Mouse (Mus musculus): Measurements from ENCODE around the gene Cryga. TPM values are rescaled to one million over a fixed set of nuclear protein-coding genes. Genes with fewer than 3 reads are reported as not detected.
"Not testable (repeated sequence)": the region's sequence is repeated elsewhere in the genome, so short reads cannot be mapped to it uniquely, and the experiment has no call there.

The Cryga gene
- total RNA-seq, 2 experiments from 2014 or later: not detected

GRCm38 (mm10) chr1:65096953-65097352 is 6.2 kb downstream of the Cryga start:
- DNase-seq: no peak
- intact Hi-C loops (cut with DNase I): no loop called here

- no peak for DNase-seq
- intact Hi-C loops (cut with DNase I): no loop called here
These were observed 11.6 kb downstream of the Cryga start for GRCm38 (mm10) chr1:65091566-65091965.

- intact Hi-C loops (cut with DNase I): no loop called here
- DNase-seq: no peak
These were observed 12.8 kb downstream of the Cryga start for GRCm38 (mm10) chr1:65090370-65090769.

- DNase-seq: no peak
- intact Hi-C loops (cut with DNase I): no loop called here
These were observed 14.4 kb downstream of the Cryga start for GRCm38 (mm10) chr1:65088567-65089356.

GRCm38 (mm10) chr1:65082188-65082587 is 21.0 kb downstream of the Cryga start, which contains the start of gene Crygb:
Gene Crygb (minus strand): TSS chr1:65082288.
- intact Hi-C loops (cut with DNase I): no loop called here
- no peak for DNase-seq

GRCm38 (mm10) chr1:65075607-65076006 is 27.6 kb downstream of the Cryga start:
- no peak for DNase-seq
- intact Hi-C loops (cut with DNase I): no loop called here

- intact Hi-C loops (cut with DNase I): no loop called here
- no peak for DNase-seq
These were observed 29.6 kb downstream of the Cryga start, which contains the start of gene Crygc for GRCm38 (mm10) chr1:65073589-65073988. Gene Crygc (minus strand): TSS chr1:65073689.

- intact Hi-C loops (cut with DNase I): no loop called here
- DNase-seq: no peak
These were observed 35.3 kb downstream of the Cryga start for GRCm38 (mm10) chr1:65067842-65068241.

GRCm38 (mm10) chr1:65064201-65064600 is 39.0 kb downstream of the Cryga start:
- intact Hi-C loops (cut with DNase I): no loop called here
- no peak for DNase-seq

GRCm38 (mm10) chr1:65063352-65063751 is 39.8 kb downstream of the Cryga start, which contains the start of gene Crygd:
Gene Crygd (minus strand): TSS chr1:65063452.
- intact Hi-C loops (cut with DNase I): no loop called here
- no peak for DNase-seq

GRCm38 (mm10) chr1:65052140-65052539 is 51.0 kb downstream of the Cryga start:
- no peak for DNase-seq
- intact Hi-C loops (cut with DNase I): no loop called here

- no peak for DNase-seq
- intact Hi-C loops (cut with DNase I): no loop called here
These were observed 51.5 kb downstream of the Cryga start for GRCm38 (mm10) chr1:65051696-65052095.

GRCm38 (mm10) chr1:65050952-65051351 is 52.2 kb downstream of the Cryga start, which contains the start of gene Cryge:
Gene Cryge (minus strand): TSS chr1:65051149.
- intact Hi-C loops (cut with DNase I); DNase-seq: not testable (repeated sequence)

Other genes with a start within 250 kb of the Cryga start
- 10 to 100 TPM in 1 of 2 experiments, 1 to 10 TPM in 1; 6.8 to 10.8 TPM for gene Plekhm3, start 146.5 kb downstream of the Cryga start, total RNA-seq (2021)
- gene Akr1cl, start 70.6 kb downstream of the Cryga start, total RNA-seq (2021): under 1 TPM in 1 of 2 experiments, not detected in 1; 0.29 TPM
- gene Cryge, start 52.2 kb downstream of the Cryga start, total RNA-seq (2021): not detected
- not detected for gene Crygd, start 39.9 kb downstream of the Cryga start, total RNA-seq (2021)
- gene Crygc, start 29.7 kb downstream of the Cryga start, total RNA-seq (2021): not detected
- gene Crygb, start 21.1 kb downstream of the Cryga start, total RNA-seq (2021): not detected
- not detected for gene Gm28845, start 16.2 kb upstream of the Cryga start, total RNA-seq (2021)
- not detected for gene D630023F18Rik, start 19.8 kb upstream of the Cryga start, total RNA-seq (2021)
- 10 to 100 TPM; 54.2 to 76.5 TPM for gene Idh1, start 83.1 kb upstream of the Cryga start, total RNA-seq (2021)
- gene Pikfyve, start 83.3 kb upstream of the Cryga start, total RNA-seq (2021): 10 to 100 TPM; 12.7 to 13.5 TPM
- not detected for gene Pth2r, start 178.7 kb upstream of the Cryga start, total RNA-seq (2021)